Mouse (Mus musculus) forebrain, embryonic 11.5 days (tissue): ENCODE measurements around the gene Ppt2. TPM values are rescaled to one million over a fixed set of nuclear protein-coding genes. Genes with fewer than 3 reads are reported as not detected.

Source experiments
- ATAC-seq: fragments of 200-750 bp; cut with Nextera tagmentation; replicated peaks from 2 replicates; pipeline ENCODE4 v1.8.0; 2017; ENCODE audit warnings: moderate TSS enrichment; ENCODE audit not compliant: low FRiP score
- DNase-seq: peaks from one replicate; pipeline ENCODE4 v3.0.0-alpha.2; 2017; ENCODE audit warnings: low spot score
- H3K27ac ChIP-seq: fragments of 300-500 bp; sonication (generic); 2 replicates; pipeline ENCODE4 v1.5.1; 2014; ENCODE audit warnings: low read depth, low read length
- H3K27me3 ChIP-seq: fragments of 300-500 bp; sonication (generic); 2 replicates; pipeline ENCODE4 v1.6.1; 2014; ENCODE audit warnings: mild to moderate bottlenecking, low read length, mixed read lengths; ENCODE audit not compliant: control insufficient read depth, insufficient read depth
- H3K36me3 ChIP-seq: fragments of 300-500 bp; sonication (generic); 2 replicates; pipeline ENCODE4 v1.6.1; 2014; ENCODE audit warnings: mild to moderate bottlenecking, low read length, moderate library complexity, mixed read lengths; ENCODE audit not compliant: control insufficient read depth, insufficient read depth
- H3K4me1 ChIP-seq: fragments of 300-500 bp; sonication (generic); replicated peaks from 2 replicates; pipeline ENCODE4 v1.6.1; 2014; ENCODE audit warnings: low read length, mixed read lengths; ENCODE audit not compliant: control insufficient read depth, insufficient read depth
- H3K4me2 ChIP-seq: fragments of 300-500 bp; sonication (generic); 2 replicates; pipeline ENCODE4 v1.6.1; 2014; ENCODE audit warnings: low read depth, mild to moderate bottlenecking, low read length, moderate library complexity, mixed read lengths; ENCODE audit not compliant: severe bottlenecking
- H3K4me3 ChIP-seq: fragments of 300-500 bp; sonication (generic); 2 replicates; pipeline ENCODE4 v1.5.1; 2014; ENCODE audit warnings: low read depth, low read length
- H3K9ac ChIP-seq: fragments of 300-500 bp; sonication (generic); 2 replicates; pipeline ENCODE4 v1.6.1; 2014; ENCODE audit warnings: low read length
- H3K9me3 ChIP-seq: fragments of 300-500 bp; sonication (generic); 2 replicates; pipeline ENCODE4 v1.6.1; 2016; ENCODE audit warnings: low read length, mixed read lengths; ENCODE audit not compliant: control insufficient read depth
- WGBS: fragments of 180-500 bp; shearing (Covaris S2); extraction: QIAGEN DNeasy Blood & Tissue Kit; methylation state at CpG from one replicate; pipeline ENCODE4 v1.1.7; 2014; 5-methylcytosine and 5-hydroxymethylcytosine counted together
- polyA plus RNA-seq: library from polyadenylated mRNA; unstranded; fragments of >200 nt; fragmentation: Nextera tagmentation; extraction: Ambion mirVana; gene quantifications from 2 replicates; pipeline ENCODE4 v1.2.1, GENCODE M21; 2014

The Ppt2 gene
- polyA plus RNA-seq, 1 experiment from 2014 or later = 26.4 TPM

DNA sequence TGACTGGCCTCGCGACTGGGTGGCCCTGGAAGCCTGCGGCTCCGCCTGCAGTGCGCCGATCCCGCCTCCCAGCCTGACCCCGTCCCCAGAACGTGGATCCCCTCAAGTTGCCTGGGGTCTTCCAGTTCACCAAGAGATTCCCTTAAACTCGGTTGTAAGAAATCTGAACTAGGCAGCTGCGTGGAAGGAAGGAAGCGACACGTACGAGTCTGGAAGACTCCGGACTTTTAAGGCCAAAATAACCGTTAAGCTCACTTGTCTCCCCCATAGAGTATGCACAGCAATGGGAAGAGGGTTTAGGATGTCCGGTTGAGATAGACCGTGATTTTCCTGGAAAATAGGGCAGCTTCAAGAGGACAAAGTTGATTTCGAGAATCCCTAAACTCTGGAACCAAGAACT, 40.5 kb downstream of the Ppt2 start:
- no peaks in the 10 kb centered on the region for H3K9me3 ChIP-seq
- H3K36me3 ChIP-seq = no peaks in the 10 kb centered on the region
- H3K4me1 ChIP-seq = peaks cover 36% of the 10 kb centered on the region
- H3K4me3 ChIP-seq = peak overlapping the region; percentile 64
- H3K27ac ChIP-seq = peak overlapping the region; percentile 99
- H3K4me2 ChIP-seq = peak overlapping the region; percentile 87
- H3K9ac ChIP-seq = peak overlapping the region; percentile 80
- ATAC-seq (no peak), DNase-seq (no peak)
- WGBS = 4% methylated on average over 19 of the region's 19 CpGs
- no peaks in the 10 kb centered on the region for H3K27me3 ChIP-seq

DNA sequence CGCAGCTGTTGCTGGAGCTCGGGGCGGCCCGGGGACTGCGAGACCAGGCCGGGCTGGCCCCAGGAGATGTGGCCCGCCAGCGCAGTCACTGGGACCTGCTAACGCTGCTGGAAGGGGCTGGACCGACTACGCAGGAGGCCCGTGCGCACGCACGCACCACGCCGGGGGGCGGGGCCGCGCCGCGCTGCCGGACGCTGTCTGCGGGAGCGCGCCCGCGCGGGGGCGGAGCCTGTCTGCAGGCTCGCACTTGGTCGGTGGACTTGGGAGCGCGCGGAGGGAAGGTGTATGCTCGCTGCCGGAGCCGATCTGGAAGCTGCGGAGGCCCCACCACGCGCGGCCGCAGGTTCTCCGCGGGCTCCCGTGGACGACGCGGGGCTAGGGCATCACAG, 40.9 kb downstream of the Ppt2 start:
- Histone ChIP-seq H3K36me3 (no peaks in the 10 kb centered on the region), H3K4me1 (peaks cover 36% of the 10 kb centered on the region), H3K9ac (peak overlapping the region; percentile 80), H3K27me3 (no peaks in the 10 kb centered on the region), H3K9me3 (no peaks in the 10 kb centered on the region), H3K27ac (peak overlapping the region; percentile 99), H3K4me3 (peak overlapping the region; percentile 64), H3K4me2 (peak overlapping the region; percentile 87)
- under 1% methylated on average over 50 of the region's 50 CpGs for WGBS
- DNase-seq = peak; percentile 98
- ATAC-seq = peak; percentile 81

DNA sequence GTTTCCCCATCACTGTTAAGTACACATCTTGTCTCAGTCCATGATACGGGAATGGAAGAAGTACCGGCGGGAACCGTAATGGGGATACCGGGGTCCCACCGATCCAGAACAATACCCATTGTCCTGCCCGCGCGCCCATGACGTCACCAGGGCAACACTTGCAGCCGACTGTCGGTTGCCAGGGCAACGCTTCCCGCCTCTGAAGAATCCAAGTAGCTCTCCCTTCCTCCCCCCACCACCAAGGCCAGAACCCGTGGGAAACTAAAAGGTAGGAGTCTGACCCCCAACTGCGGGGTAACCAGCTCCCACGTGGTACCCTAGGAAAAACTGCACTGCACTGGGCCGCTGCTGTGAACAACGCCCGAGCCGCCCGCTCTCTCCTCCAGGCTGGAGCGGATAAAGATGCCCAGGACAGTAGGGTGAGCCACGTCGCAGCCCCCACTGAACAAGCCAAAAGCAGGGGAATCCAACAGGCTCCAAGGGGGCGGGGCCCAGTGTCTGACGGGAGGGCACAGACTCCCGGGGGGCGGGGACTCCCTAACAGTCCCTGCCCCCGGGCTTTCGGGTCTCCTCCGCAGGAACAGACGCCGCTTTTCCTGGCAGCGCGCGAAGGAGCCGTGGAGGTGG, 41.4 kb downstream of the Ppt2 start:
- no peaks in the 10 kb centered on the region for H3K9me3 ChIP-seq
- H3K4me1 ChIP-seq = peaks cover 36% of the 10 kb centered on the region
- H3K27ac ChIP-seq = peak overlapping the region; percentile 99
- ATAC-seq (peak; percentile 79), DNase-seq (peak; percentile 95)
- H3K4me3 ChIP-seq = peak overlapping the region; percentile 64
- H3K27me3 ChIP-seq = no peaks in the 10 kb centered on the region
- peak overlapping the region; percentile 80 for H3K9ac ChIP-seq
- no peaks in the 10 kb centered on the region for H3K36me3 ChIP-seq
- peak overlapping the region; percentile 87 for H3K4me2 ChIP-seq
- under 1% methylated on average over 38 of the region's 38 CpGs for WGBS

DNA sequence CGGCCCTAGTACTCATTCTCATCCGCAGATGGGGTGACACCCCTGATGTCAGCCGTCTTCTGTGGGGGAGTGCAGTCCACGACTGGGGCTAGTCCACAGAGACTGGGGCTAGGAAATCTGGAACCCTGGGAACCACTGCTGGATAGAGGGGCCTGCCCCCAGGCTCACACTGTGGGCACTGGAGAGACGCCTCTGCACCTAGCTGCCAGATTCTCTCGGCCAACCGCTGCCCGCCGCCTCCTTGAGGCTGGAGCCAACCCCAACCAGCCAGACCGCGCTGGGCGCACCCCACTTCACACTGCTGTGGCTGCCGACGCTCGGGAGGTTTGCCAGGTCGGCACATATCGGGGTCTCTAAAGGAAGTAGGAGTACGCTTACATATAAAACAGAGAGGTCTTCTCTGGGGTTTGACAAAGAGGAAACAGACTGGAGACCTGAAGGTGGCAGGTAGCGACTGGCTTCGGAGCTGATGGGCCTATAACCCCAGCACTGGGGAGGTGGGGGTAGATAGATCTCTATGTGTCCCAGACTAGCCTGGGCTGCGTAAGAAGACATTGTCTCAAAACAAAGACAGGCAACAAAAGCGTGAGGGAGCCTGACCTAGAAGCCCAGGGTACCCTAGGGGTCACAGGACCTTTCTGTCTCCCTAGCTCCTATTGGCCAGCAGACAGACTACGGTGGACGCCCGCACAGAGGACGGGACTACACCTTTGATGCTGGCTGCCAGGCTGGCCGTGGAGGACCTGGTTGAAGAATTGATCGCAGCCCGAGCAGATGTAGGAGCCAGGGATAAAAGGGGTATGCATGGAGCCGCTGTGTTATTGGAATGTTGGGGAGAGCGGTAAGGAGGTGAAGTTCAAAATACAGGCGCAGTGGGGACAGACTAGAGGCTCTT, 42.2 kb downstream of the Ppt2 start:
- Histone ChIP-seq H3K4me2 (peak overlapping the region; percentile 87), H3K27me3 (no peaks in the 10 kb centered on the region), H3K36me3 (no peaks in the 10 kb centered on the region), H3K9ac (peak overlapping the region; percentile 80), H3K4me3 (peak overlapping the region; percentile 64), H3K27ac (peak overlapping the region; percentile 99), H3K9me3 (no peaks in the 10 kb centered on the region), H3K4me1 (peaks cover 31% of the 10 kb centered on the region)
- DNase-seq = no peak
- peak; percentile 5; the same call in 1 of the 2 replicates for ATAC-seq
- 18% methylated on average over 32 of the region's 32 CpGs for WGBS

DNA sequence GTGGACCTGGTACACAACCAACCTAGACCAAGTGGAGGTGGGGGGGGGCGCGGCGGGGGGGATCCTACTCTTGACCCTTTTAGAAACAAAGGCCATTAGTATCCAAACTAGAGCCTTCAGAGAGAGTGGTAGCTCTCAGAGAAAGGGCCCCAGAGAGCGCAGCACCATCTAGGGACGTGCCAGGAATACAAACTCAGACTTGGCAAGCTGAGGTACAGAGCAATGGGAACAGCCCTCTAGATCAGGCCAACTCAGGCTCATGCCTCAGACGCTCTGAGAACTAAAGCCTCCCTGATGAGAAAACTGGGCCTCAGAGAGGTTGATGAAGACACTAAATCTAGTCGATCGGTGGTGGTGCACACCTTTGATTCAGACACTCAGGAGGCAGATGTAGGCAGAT, 43.2 kb downstream of the Ppt2 start:
- Histone ChIP-seq H3K9me3 (no peaks in the 10 kb centered on the region), H3K27me3 (no peaks in the 10 kb centered on the region), H3K4me1 (peaks cover 21% of the 10 kb centered on the region), H3K9ac (no peak overlapping the region), H3K4me3 (no peak overlapping the region), H3K4me2 (no peak overlapping the region), H3K27ac (no peak overlapping the region), H3K36me3 (no peaks in the 10 kb centered on the region)
- WGBS = 89% methylated on average over 8 of the region's 8 CpGs
- DNase-seq (no peak), ATAC-seq (no peak)

DNA sequence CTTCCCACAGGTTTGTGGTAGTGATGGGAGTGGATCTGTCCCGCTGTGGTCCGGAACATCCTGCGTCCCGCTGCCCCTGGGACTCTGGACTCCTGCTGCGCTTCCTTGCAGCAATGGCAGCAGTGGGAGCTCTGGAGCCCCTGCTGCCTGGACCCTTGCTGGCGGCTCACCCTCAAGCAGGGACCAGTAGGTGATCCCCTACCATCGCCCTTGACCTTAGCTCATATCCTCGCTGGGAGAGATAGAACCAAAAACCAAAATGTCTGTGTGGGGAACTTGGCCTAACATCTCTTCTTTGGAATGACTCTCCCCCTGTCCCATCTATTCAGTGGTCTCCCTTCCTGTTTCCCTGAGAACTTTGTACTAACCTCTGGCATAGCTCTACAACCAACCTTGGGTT, 44.5 kb downstream of the Ppt2 start:
- WGBS = 77% methylated on average over 8 of the region's 8 CpGs
- Histone ChIP-seq H3K27ac (no peak overlapping the region), H3K36me3 (no peaks in the 10 kb centered on the region), H3K4me1 (peaks cover 13% of the 10 kb centered on the region), H3K4me3 (no peak overlapping the region), H3K27me3 (no peaks in the 10 kb centered on the region), H3K9ac (no peak overlapping the region), H3K4me2 (no peak overlapping the region), H3K9me3 (no peaks in the 10 kb centered on the region)
- no peak for ATAC-seq
- DNase-seq = no peak

DNA sequence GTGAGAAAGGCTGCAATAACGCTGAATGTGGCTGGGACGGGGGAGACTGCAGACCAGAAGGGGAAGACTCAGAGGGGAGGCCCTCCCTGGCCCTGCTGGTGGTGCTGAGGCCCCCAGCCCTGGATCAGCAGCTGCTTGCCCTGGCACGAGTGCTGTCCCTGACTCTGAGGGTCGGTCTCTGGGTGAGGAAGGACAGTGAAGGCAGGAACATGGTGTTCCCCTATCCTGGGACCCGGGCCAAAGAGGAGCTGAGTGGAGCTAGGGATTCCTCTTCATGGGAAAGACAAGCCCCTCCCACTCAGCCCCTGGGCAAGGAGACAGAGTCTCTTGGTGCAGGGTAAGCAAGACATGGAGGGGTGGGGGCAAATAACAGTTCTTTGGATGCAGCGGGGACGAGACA, 44.9 kb downstream of the Ppt2 start:
- no peak for DNase-seq
- H3K27me3 ChIP-seq = no peaks in the 10 kb centered on the region
- H3K4me3 ChIP-seq = no peak overlapping the region
- H3K27ac ChIP-seq = no peak overlapping the region
- H3K4me2 ChIP-seq = no peak overlapping the region
- H3K36me3 ChIP-seq = no peaks in the 10 kb centered on the region
- WGBS = 58% methylated on average over 7 of the region's 7 CpGs
- H3K9me3 ChIP-seq = no peaks in the 10 kb centered on the region
- H3K9ac ChIP-seq = no peak overlapping the region
- H3K4me1 ChIP-seq = peaks cover 10% of the 10 kb centered on the region
- ATAC-seq = no peak

DNA sequence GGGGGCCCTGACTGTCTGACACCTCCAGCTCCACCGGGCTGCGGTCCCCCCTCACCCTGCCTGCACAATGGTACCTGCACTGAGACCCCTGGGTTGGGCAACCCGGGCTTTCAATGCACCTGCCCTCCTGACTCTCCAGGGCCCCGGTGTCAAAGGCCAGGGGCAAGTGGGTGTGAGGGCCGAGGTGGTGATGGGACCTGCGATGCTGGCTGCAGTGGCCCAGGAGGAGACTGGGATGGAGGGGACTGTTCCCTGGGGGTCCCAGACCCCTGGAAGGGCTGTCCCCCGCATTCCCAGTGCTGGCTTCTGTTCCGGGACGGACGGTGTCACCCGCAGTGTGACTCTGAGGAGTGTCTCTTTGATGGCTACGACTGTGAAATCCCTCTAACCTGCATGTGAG, 45.8 kb downstream of the Ppt2 start:
- Histone ChIP-seq H3K4me2 (no peak overlapping the region), H3K4me1 (peaks cover 7% of the 10 kb centered on the region; the same call in 1 of the 2 replicates), H3K4me3 (no peak overlapping the region), H3K36me3 (no peaks in the 10 kb centered on the region), H3K9me3 (no peaks in the 10 kb centered on the region), H3K27ac (no peak overlapping the region), H3K27me3 (no peaks in the 10 kb centered on the region), H3K9ac (no peak overlapping the region)
- ATAC-seq (no peak), DNase-seq (no peak)
- WGBS = 87% methylated on average over 12 of the region's 12 CpGs
